8 mouse cellular contexts compared by ENCODE assay signal in the genomic region with DNA sequence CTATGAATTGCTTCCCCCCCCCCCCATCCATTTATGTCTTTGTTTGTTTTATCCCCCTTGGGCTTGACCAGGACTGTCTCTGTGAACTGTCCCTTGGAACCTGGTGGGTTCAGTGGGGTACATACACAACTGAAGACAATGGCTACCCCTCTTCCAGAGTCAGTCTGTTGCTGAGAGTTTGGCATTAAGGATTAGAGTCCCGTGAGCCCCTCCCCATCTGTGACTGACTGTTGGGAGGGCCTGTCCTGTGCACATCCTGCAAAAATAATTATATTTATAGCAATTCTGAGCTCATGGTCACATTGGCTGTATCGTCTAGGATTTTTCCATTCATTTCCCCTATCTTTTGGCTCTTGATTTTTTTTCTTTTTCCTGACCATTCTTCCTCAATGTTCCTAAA. TPM values are rescaled to one million over a fixed set of nuclear protein-coding genes. Genes with fewer than 3 reads are reported as not detected.
A peak's percentile ranks its signal among the peaks of the same experiment; 100 is the strongest.
DNase-seq lines count a peak whose midpoint lies in the region; ATAC-seq and TF ChIP-seq lines count a peak whose summit lies in the region.

No protein-coding gene starts in this region.

- H3K9ac ChIP-seq in limb, embryonic 12.5 days (replicated peaks) = peak overlapping the region; percentile 87

- TF ChIP-seq CTCF in brain, embryonic 14.5 days (IDR thresholded peaks at IDR 0.05; ENCODE audit: borderline replicate concordance, extremely low read depth, insufficient read depth, insufficient read length) = no peak

- peak overlapping the region; percentile 90 for H3K4me3 ChIP-seq in heart, embryonic 10.5 days
- H3K4me3 ChIP-seq in limb, embryonic 12.5 days (replicated peaks) = peak overlapping the region; percentile 66
- H3K4me3 ChIP-seq in myocyte = peak overlapping the region; percentile 78

- no peak for TF ChIP-seq POLR2A in brain, embryonic 14.5 days (IDR thresholded peaks at IDR 0.05; ENCODE audit: borderline replicate concordance, extremely low read depth, insufficient read depth, insufficient read length, poor library complexity, severe bottlenecking)
- no peak for TF ChIP-seq POLR2A in myocyte (IDR thresholded peaks at IDR 0.05; ENCODE audit: insufficient read length, low read depth)

- H3K27me3 ChIP-seq in heart, embryonic 10.5 days (ENCODE audit: insufficient read depth, poor library complexity, severe bottlenecking) = no peaks in the 10 kb centered on the region
- no peaks in the 10 kb centered on the region for H3K27me3 ChIP-seq in limb, embryonic 12.5 days
- no peaks in the 10 kb centered on the region for H3K27me3 ChIP-seq in myocyte (ENCODE audit: control insufficient read depth, insufficient read depth, insufficient read length)

- peak overlapping the region; percentile 98 for H3K27ac ChIP-seq in heart, embryonic 10.5 days
- H3K27ac ChIP-seq in limb, embryonic 12.5 days = no peak overlapping the region

- H3K4me1 ChIP-seq in heart, embryonic 10.5 days = no peaks in the 10 kb centered on the region; the same call in 1 of the 2 replicates
- H3K4me1 ChIP-seq in limb, embryonic 12.5 days (replicated peaks) = peaks cover 6% of the 10 kb centered on the region; the same call in 1 of the 2 replicates

- WGBS in heart, embryonic 10.5 days = 47% methylated on average over 2 of the region's 2 CpGs
- 42% methylated on average over 2 of the region's 2 CpGs for WGBS in limb, embryonic 12.5 days

- no peaks in the 10 kb centered on the region for H3K9me3 ChIP-seq in heart, embryonic 10.5 days
- H3K9me3 ChIP-seq in limb, embryonic 12.5 days = no peaks in the 10 kb centered on the region

- peaks cover 8% of the 10 kb centered on the region for H3K79me2 ChIP-seq in myocyte (ENCODE audit: control insufficient read depth, insufficient read depth)

- H3K4me2 ChIP-seq in limb, embryonic 12.5 days = peak overlapping the region; percentile 80
- H3K4me2 ChIP-seq in myocyte (ENCODE audit: low read depth) = peak overlapping the region; percentile 74

- H3ac ChIP-seq in myocyte (ENCODE audit: control insufficient read depth, insufficient read length) = peak overlapping the region; percentile 28

- H3K36me3 ChIP-seq in heart, embryonic 10.5 days = no peaks in the 10 kb centered on the region
- H3K36me3 ChIP-seq in limb, embryonic 12.5 days = no peaks in the 10 kb centered on the region
- H3K36me3 ChIP-seq in myocyte (ENCODE audit: control insufficient read depth, insufficient read depth) = no peaks in the 10 kb centered on the region

- ATAC-seq in limb, embryonic 12.5 days (ENCODE audit: insufficient number of reproducible peaks, insufficient read depth, low FRiP score, low TSS enrichment, low read depth) = peak; percentile 6; the same call in 1 of the 2 replicates

- peak; percentile 27 for DNase-seq in layer of hippocampus, adult 9-11 months
- DNase-seq in layer of hippocampus, adult 9-10 months (ENCODE audit: low spot score) = no peak
- peak; percentile 57 for DNase-seq in brain, embryonic 14.5 days (ENCODE audit: low read depth)
- DNase-seq in heart, embryonic 10.5 days (ENCODE audit: low spot score) = no peak
- DNase-seq in ovary, postnatal 14 days (ENCODE audit: low spot score) = no peak
- DNase-seq in embryo, embryonic 11 days = no peak

TF ChIP-seq in myocyte, 11 proteins besides CTCF, POLR2A, EP300 and RAD21:
- no peak for TF ChIP-seq E2F4 (IDR thresholded peaks at IDR 0.05; ENCODE audit: insufficient read depth)
- TF ChIP-seq POLR2AphosphoS2 (IDR thresholded peaks at IDR 0.05; ENCODE audit: insufficient read length, low read depth) = no peak
- no peak for TF ChIP-seq MYOD1 (IDR thresholded peaks at IDR 0.05; ENCODE audit: control insufficient read depth in 1 of 3, insufficient read length in 2 of 3, low read depth in 2 of 3)
- TF ChIP-seq TCF3 (IDR thresholded peaks at IDR 0.05; ENCODE audit: insufficient read length, low read depth) = no peak
- TF ChIP-seq REST (IDR thresholded peaks at IDR 0.05; ENCODE audit: insufficient read depth, insufficient read length) = no peak
- TF ChIP-seq SRF (IDR thresholded peaks at IDR 0.05; ENCODE audit: control insufficient read depth, insufficient read length, low read depth) = no peak
- no peak for TF ChIP-seq CEBPB (IDR thresholded peaks at IDR 0.05; ENCODE audit: insufficient read depth, poor library complexity, severe bottlenecking)

RNA-seq across cellular contexts. Expression of a gene that starts 1.4 kb away (rescaled TPM):
- 48.2 and 66.5 TPM in 2 replicates for polyA plus RNA-seq in brain, embryonic 14.5 days (2012; rRNA removed)
- polyA plus RNA-seq in heart, embryonic 10.5 days (2016; fragmentation: Nextera tagmentation; extraction: Ambion mirVana) = 20.6 and 22.2 TPM in 2 replicates
- 37.3 and 37.4 TPM in 2 replicates for polyA plus RNA-seq in limb, embryonic 12.5 days (2016; fragmentation: Nextera tagmentation; extraction: Ambion mirVana)
- polyA plus RNA-seq in myocyte (2012; fragmentation: generic; extraction: Trizol) = 5.8 TPM

RNA-seq across cellular contexts. Expression of a gene that starts 11.8 kb away (rescaled TPM):
- polyA plus RNA-seq in brain, embryonic 14.5 days (2012; rRNA removed) = 10.0 and 10.2 TPM in 2 replicates
- 23.5 and 28.4 TPM in 2 replicates for polyA plus RNA-seq in heart, embryonic 10.5 days (2016; fragmentation: Nextera tagmentation; extraction: Ambion mirVana)
- polyA plus RNA-seq in limb, embryonic 12.5 days (2016; fragmentation: Nextera tagmentation; extraction: Ambion mirVana) = 17.5 and 17.9 TPM in 2 replicates
- polyA plus RNA-seq in myocyte (2012; fragmentation: generic; extraction: Trizol) = 10.1 TPM

Comparison
In these comparisons a context has a peak if more than half of its experiments do, and no peak if none do; other contexts are left out.
1. DNase-seq: peak in layer of hippocampus, adult 9-11 months (single experiment) and brain, embryonic 14.5 days (single experiment); none in layer of hippocampus, adult 9-10 months (single experiment), heart, embryonic 10.5 days (single experiment), ovary, postnatal 14 days (single experiment) and embryo, embryonic 11 days (single experiment).
2. Peak in every context shown above with its lines, with median percentiles within 50 percentile points of each other: H3K4me3 ChIP-seq.